Mouse (Mus musculus): ENCODE measurements around the gene Txn1. TPM values are rescaled to one million over a fixed set of nuclear protein-coding genes. Genes with fewer than 3 reads are reported as not detected.

Txn1 gene
- 116 and 150 TPM in 2 replicates for polyA plus RNA-seq (2012; rRNA removed; ENCODE audit: low replicate concordance)

GRCm38 (mm10) chr4:57956029-57956960, at the start of gene Txn1:
Txn1 (minus strand) TSS chr4:57956411.

GRCm38 (mm10) chr4:57916201-57916661, 40.0 kb downstream of the Txn1 start, which contains the start of gene D630039A03Rik:
D630039A03Rik (minus strand) TSS chr4:57916297.

Other genes with a start within 250 kb of the Txn1 start
- 61.0 and 99.1 TPM in 2 replicates for gene Akap2, start 238.8 kb downstream of the Txn1 start, polyA plus RNA-seq (2012; rRNA removed; ENCODE audit: low replicate concordance)
- gene D630039A03Rik, start 40.1 kb downstream of the Txn1 start, polyA plus RNA-seq (2012; rRNA removed; ENCODE audit: low replicate concordance) = 4.9 TPM in 1 of 2 replicates, not detected in the other
- not detected in 2 replicates for gene Txndc8, start 52.7 kb upstream of the Txn1 start, polyA plus RNA-seq (2012; rRNA removed; ENCODE audit: low replicate concordance)